Comparison of ENCODE assay signal across 28 mouse cellular contexts in the genomic region with DNA sequence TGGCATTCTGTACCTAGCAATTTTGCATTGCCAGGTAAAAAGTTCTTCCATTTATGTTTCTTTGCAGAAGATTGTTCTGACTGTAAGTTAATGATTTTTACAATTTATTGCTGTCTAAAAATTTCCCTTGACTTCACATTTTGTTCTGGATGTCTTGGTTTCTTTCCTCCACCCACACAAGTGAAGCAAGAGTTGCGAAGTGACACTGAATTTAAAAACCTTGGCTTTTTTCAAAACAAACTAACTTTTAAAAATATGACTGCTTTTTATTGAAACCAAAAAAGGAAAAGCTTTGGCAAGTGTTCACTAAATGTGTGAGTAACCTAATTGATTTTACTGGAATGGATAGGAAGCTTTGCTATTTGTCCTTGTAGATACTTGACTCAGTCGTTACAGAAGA. TPM values are rescaled to one million over a fixed set of nuclear protein-coding genes. Genes with fewer than 3 reads are reported as not detected.
A peak's percentile ranks its signal among the peaks of the same experiment; 100 is the strongest.
DNase-seq lines count a peak whose midpoint lies in the region; ATAC-seq lines count a peak whose summit lies in the region.
"Had no signal": no experiment of that assay in that cellular context is flagged by ENCODE, and none has a peak within 500 bp of the region (broad histone marks: within the 10 kb centered on the region; RNA-seq: fewer than 3 reads in every experiment).

No protein-coding gene starts in this region.

- H3K4me1 ChIP-seq in kidney, embryonic 14.5 days (ENCODE audit: control insufficient read depth, insufficient read depth, low read length) = no peaks in the 10 kb centered on the region
- H3K4me1 ChIP-seq: embryonic facial prominence, embryonic 12.5 days; embryonic facial prominence, embryonic 15.5 days; forebrain, embryonic 10.5 days had no signal

- peak; percentile 26 for DNase-seq in heart, adult 8-10 months (ENCODE audit: low spot score)
- no peak for DNase-seq in heart, postnatal 10 days
- peak; percentile 49 for DNase-seq in adipocyte (ENCODE audit: low spot score)
- peak; percentile 20 for DNase-seq in fibroblast of lung, adult 2 months (ENCODE audit: low read depth)
- DNase-seq in telencephalon, adult 2 months (ENCODE audit: low read depth, low spot score) = peak; percentile 48
- DNase-seq in cerebellum, adult 11-12 months = no peak
- DNase-seq: adrenal gland, adult 2 months; adrenal gland, postnatal 14 days; B cell, adult 2 months; cerebellum, adult 18-20 months; cerebellum, adult 9-10 months; cerebellum, postnatal 14 days; gastrocnemius, postnatal 25 days; heart, adult 18-20 months had no signal

- H3K4me2 ChIP-seq in kidney, embryonic 14.5 days (replicated peaks; ENCODE audit: low read depth, low read length) = no peak overlapping the region
- H3K4me2 ChIP-seq: embryonic facial prominence, embryonic 12.5 days; embryonic facial prominence, embryonic 15.5 days; forebrain, embryonic 13.5 days; heart, embryonic 13.5 days; hindbrain, embryonic 12.5 days; hindbrain, embryonic 15.5 days had no signal

- H3K27me3 ChIP-seq in kidney, embryonic 14.5 days (ENCODE audit: control insufficient read depth, insufficient read depth, low read length) = no peaks in the 10 kb centered on the region
- H3K27me3 ChIP-seq: CH12.LX; embryonic facial prominence, embryonic 12.5 days; embryonic facial prominence, embryonic 15.5 days; forebrain, embryonic 13.5 days; heart, embryonic 13.5 days; hindbrain, embryonic 12.5 days; hindbrain, embryonic 15.5 days; Patski had no signal

- H3K9ac ChIP-seq in kidney, embryonic 14.5 days (ENCODE audit: low read depth, low read length) = no peak overlapping the region
- H3K9ac ChIP-seq: embryonic facial prominence, embryonic 12.5 days; embryonic facial prominence, embryonic 15.5 days; forebrain, embryonic 13.5 days; heart, embryonic 13.5 days; hindbrain, embryonic 12.5 days; hindbrain, embryonic 15.5 days had no signal

- intact Hi-C loops in heart, postnatal 10 days (cut with DNase I) = no loop called here

- H3K27ac ChIP-seq in kidney, embryonic 14.5 days (ENCODE audit: low read depth, low read length) = no peak overlapping the region
- H3K27ac ChIP-seq: embryonic facial prominence, embryonic 12.5 days; embryonic facial prominence, embryonic 15.5 days; forebrain, embryonic 10.5 days; forebrain, embryonic 13.5 days; heart, embryonic 10.5 days; heart, embryonic 13.5 days; hindbrain, embryonic 12.5 days; hindbrain, embryonic 15.5 days had no signal

- H3K9me3 ChIP-seq in kidney, embryonic 14.5 days (ENCODE audit: control insufficient read depth, low read length) = no peaks in the 10 kb centered on the region
- H3K9me3 ChIP-seq: embryonic facial prominence, embryonic 12.5 days; embryonic facial prominence, embryonic 15.5 days; forebrain, embryonic 10.5 days; forebrain, embryonic 13.5 days; G1E; heart, embryonic 10.5 days; heart, embryonic 13.5 days; hindbrain, embryonic 12.5 days; hindbrain, embryonic 15.5 days had no signal

- WGBS in kidney, embryonic 14.5 days = 88% methylated on average over 2 of the region's 2 CpGs

- no peak for ATAC-seq in kidney, embryonic 14.5 days (ENCODE audit: low FRiP score, low TSS enrichment)
- ATAC-seq: forebrain, embryonic 13.5 days; forebrain, embryonic 16.5 days; intestine, embryonic 16.5 days; Patski had no signal

- H3K36me3 ChIP-seq in kidney, embryonic 14.5 days (ENCODE audit: control insufficient read depth, insufficient read depth, low read length) = no peaks in the 10 kb centered on the region; the same call in 1 of the 2 replicates
- H3K36me3 ChIP-seq: hindbrain, embryonic 15.5 days had no signal

- no peak overlapping the region for H3K4me3 ChIP-seq in kidney, embryonic 14.5 days (ENCODE audit: low read length)
- H3K4me3 ChIP-seq: embryonic facial prominence, embryonic 12.5 days; embryonic facial prominence, embryonic 15.5 days; forebrain, embryonic 10.5 days; forebrain, embryonic 13.5 days; heart, embryonic 10.5 days; heart, embryonic 13.5 days; hindbrain, embryonic 12.5 days; hindbrain, embryonic 15.5 days had no signal

RNA-seq across cellular contexts. Expression of a gene that starts 18.2 kb away (rescaled TPM):
- total RNA-seq in heart, adult 8-10 months (2022) = 10 to 100 TPM; 11.5 to 13.2 (median 12.2) TPM
- 10 to 100 TPM; 21.0 to 23.3 TPM for total RNA-seq in heart, postnatal 10 days (2021)
- polyA plus RNA-seq in kidney, embryonic 14.5 days (2014; fragmentation: Nextera tagmentation; extraction: Ambion mirVana) = 46.2 and 59.6 TPM in 2 replicates

Comparison
In these comparisons a context has a peak if more than half of its experiments do, and no peak if none do; other contexts are left out.
1. DNase-seq: peak in heart, adult 8-10 months (single experiment), adipocyte (single experiment), fibroblast of lung, adult 2 months (single experiment) and telencephalon, adult 2 months (single experiment); none in heart, postnatal 10 days (0 of 2) and cerebellum, adult 11-12 months (single experiment).